Mouse (Mus musculus) cerebellum, postnatal 14 days (tissue): ENCODE measurements around the gene Eps15l1.
A peak's percentile ranks its signal among the peaks of the same experiment; 100 is the strongest.

ENCODE experiments used
- DNase-seq, 2 experiments: peaks; one replicate each; pipeline ENCODE4 v3.0.0; 2021; ENCODE audit warnings: mixed read lengths in 2 of 2

Gene Eps15l1

GRCm38 (mm10) chr8:72421362-72422335 is at the start of gene Eps15l1:
Eps15l1 (minus strand) TSS chr8:72421460.
- DNase-seq, result peak; percentile 99

GRCm38 (mm10) chr8:72470684-72471083 is 49.4 kb upstream of the Eps15l1 start:
- DNase-seq, result peak in 1 of 2 experiments; percentile 46

GRCm38 (mm10) chr8:72469984-72470383 is 48.7 kb upstream of the Eps15l1 start:
- DNase-seq, result no peak

- DNase-seq, result no peak
Observed at GRCm38 (mm10) chr8:72469243-72469642, 48.0 kb upstream of the Eps15l1 start.

GRCm38 (mm10) chr8:72464211-72464610 is 43.0 kb upstream of the Eps15l1 start:
- no peak for DNase-seq

GRCm38 (mm10) chr8:72459881-72460533 is 38.7 kb upstream of the Eps15l1 start:
- DNase-seq, result no peak

GRCm38 (mm10) chr8:72458457-72458856 is 37.2 kb upstream of the Eps15l1 start:
- no peak for DNase-seq

- DNase-seq, result no peak
Observed at GRCm38 (mm10) chr8:72457806-72458205, 36.5 kb upstream of the Eps15l1 start.

- DNase-seq, result no peak
Observed at GRCm38 (mm10) chr8:72455317-72455716, 34.1 kb upstream of the Eps15l1 start.

- no peak for DNase-seq
Observed at GRCm38 (mm10) chr8:72453904-72454303, 32.6 kb upstream of the Eps15l1 start.

- no peak for DNase-seq
Observed at GRCm38 (mm10) chr8:72451516-72451915, 30.3 kb upstream of the Eps15l1 start.

- no peak for DNase-seq
Observed at GRCm38 (mm10) chr8:72445071-72445470, 23.8 kb upstream of the Eps15l1 start.

- no peak for DNase-seq
Observed at GRCm38 (mm10) chr8:72443994-72444350, 22.7 kb upstream of the Eps15l1 start.

GRCm38 (mm10) chr8:72443338-72443993 is 22.2 kb upstream of the Eps15l1 start, which contains the start of the genes Calr3 and 1700030K09Rik:
Calr3 (minus strand) TSS chr8:72443870.
1700030K09Rik (plus strand) TSS chr8:72443880.
- DNase-seq, result peak; percentile 98 to 99

GRCm38 (mm10) chr8:72438248-72439015 is 17.2 kb upstream of the Eps15l1 start:
- no peak for DNase-seq

GRCm38 (mm10) chr8:72434952-72435351 is 13.7 kb upstream of the Eps15l1 start:
- DNase-seq, result peak; percentile 47 to 58

GRCm38 (mm10) chr8:72429676-72430075 is 8.4 kb upstream of the Eps15l1 start:
- DNase-seq, result no peak

- DNase-seq, result peak in 1 of 2 experiments; percentile 26
Observed at GRCm38 (mm10) chr8:72422926-72423325, 1.7 kb upstream of the Eps15l1 start.

- DNase-seq, result peak; percentile 63 to 68
Observed at GRCm38 (mm10) chr8:72420571-72421361, 494 bp downstream of the Eps15l1 start.

GRCm38 (mm10) chr8:72418073-72418472 is 3.2 kb downstream of the Eps15l1 start:
- no peak for DNase-seq

- peak in 1 of 2 experiments; percentile 34 for DNase-seq
Observed at GRCm38 (mm10) chr8:72415252-72415651, 6.0 kb downstream of the Eps15l1 start.
